8 mouse cellular contexts compared by ENCODE assay signal in genomic region chr19:17011261-17011995, GRCm38 (mm10). TPM values are rescaled to one million over a fixed set of nuclear protein-coding genes. Genes with fewer than 3 reads are reported as not detected.
DNase-seq lines count a peak whose midpoint lies in the region; ATAC-seq lines count a peak whose summit lies in the region.

No protein-coding gene starts in this region.

- H3K4me2 ChIP-seq in hindbrain, embryonic 11.5 days (replicated peaks; ENCODE audit: low read depth, low read length) = no peak overlapping the region
- no peak overlapping the region for H3K4me2 ChIP-seq in hindbrain, embryonic 12.5 days (replicated peaks)
- H3K4me2 ChIP-seq in stomach, embryonic 14.5 days (replicated peaks; ENCODE audit: low read depth, low read length) = no peak overlapping the region

- no peaks in the 10 kb centered on the region for H3K9me3 ChIP-seq in hindbrain, embryonic 11.5 days (ENCODE audit: control insufficient read depth, low read length)
- no peaks in the 10 kb centered on the region for H3K9me3 ChIP-seq in hindbrain, embryonic 10.5 days
- no peaks in the 10 kb centered on the region for H3K9me3 ChIP-seq in hindbrain, embryonic 12.5 days (replicated peaks)
- H3K9me3 ChIP-seq in stomach, embryonic 14.5 days (ENCODE audit: control insufficient read depth, low read depth, low read length) = no peaks in the 10 kb centered on the region

- no peak for ATAC-seq in hindbrain, embryonic 11.5 days (ENCODE audit: low FRiP score)
- peak; percentile 50; the same call in 1 of the 2 replicates for ATAC-seq in hindbrain, embryonic 12.5 days (ENCODE audit: low FRiP score)
- ATAC-seq in stomach, embryonic 14.5 days (ENCODE audit: insufficient number of reproducible peaks, insufficient read depth, low FRiP score, low read depth) = peak; percentile 61; the same call in 1 of the 2 replicates

- 56% methylated on average over 6 of the region's 6 CpGs for WGBS in hindbrain, embryonic 11.5 days
- 65% methylated on average over 6 of the region's 6 CpGs for WGBS in hindbrain, embryonic 10.5 days
- WGBS in hindbrain, embryonic 12.5 days = 56% methylated on average over 6 of the region's 6 CpGs
- WGBS in stomach, embryonic 14.5 days = 9% methylated on average over 6 of the region's 6 CpGs

- no peak overlapping the region for H3K9ac ChIP-seq in hindbrain, embryonic 11.5 days (ENCODE audit: low read depth, low read length)
- no peak overlapping the region for H3K9ac ChIP-seq in hindbrain, embryonic 12.5 days
- no peak overlapping the region for H3K9ac ChIP-seq in stomach, embryonic 14.5 days (replicated peaks; ENCODE audit: low read depth, low read length)

- no peak overlapping the region for H3K4me3 ChIP-seq in hindbrain, embryonic 11.5 days (ENCODE audit: low read depth, low read length)
- no peak overlapping the region for H3K4me3 ChIP-seq in hindbrain, embryonic 10.5 days
- H3K4me3 ChIP-seq in hindbrain, embryonic 12.5 days = no peak overlapping the region
- no peak overlapping the region for H3K4me3 ChIP-seq in stomach, embryonic 14.5 days (ENCODE audit: low read depth, low read length)

- no peaks in the 10 kb centered on the region for H3K36me3 ChIP-seq in hindbrain, embryonic 11.5 days (ENCODE audit: control insufficient read depth, insufficient read depth, low read length)
- no peaks in the 10 kb centered on the region for H3K36me3 ChIP-seq in hindbrain, embryonic 10.5 days
- no peaks in the 10 kb centered on the region for H3K36me3 ChIP-seq in hindbrain, embryonic 12.5 days
- no peaks in the 10 kb centered on the region for H3K36me3 ChIP-seq in stomach, embryonic 14.5 days (ENCODE audit: control insufficient read depth, insufficient read depth, low read length)

- no peaks in the 10 kb centered on the region for H3K4me1 ChIP-seq in hindbrain, embryonic 11.5 days (replicated peaks; ENCODE audit: control insufficient read depth, insufficient read depth, low read length)
- H3K4me1 ChIP-seq in hindbrain, embryonic 10.5 days (replicated peaks) = peaks cover 4% of the 10 kb centered on the region; the same call in 1 of the 2 replicates
- H3K4me1 ChIP-seq in hindbrain, embryonic 12.5 days = peaks cover 4% of the 10 kb centered on the region; the same call in 1 of the 2 replicates
- H3K4me1 ChIP-seq in stomach, embryonic 14.5 days (ENCODE audit: control insufficient read depth, insufficient read depth, low read length) = no peaks in the 10 kb centered on the region

- H3K27ac ChIP-seq in hindbrain, embryonic 11.5 days (ENCODE audit: low read depth, low read length) = no peak overlapping the region
- no peak overlapping the region for H3K27ac ChIP-seq in hindbrain, embryonic 10.5 days
- no peak overlapping the region for H3K27ac ChIP-seq in hindbrain, embryonic 12.5 days
- no peak overlapping the region for H3K27ac ChIP-seq in stomach, embryonic 14.5 days (ENCODE audit: low read length)

- DNase-seq in hindbrain, embryonic 11.5 days (ENCODE audit: low spot score) = peak; percentile 12
- DNase-seq in hindbrain, embryonic 10.5 days (ENCODE audit: low spot score) = no peak
- DNase-seq in MN1 (ENCODE audit: low spot score) = peak; percentile 82
- peak; percentile 66 to 74 for DNase-seq in cerebellum, postnatal 14 days
- peak; percentile 20 to 63 for DNase-seq in left cerebral cortex, postnatal 14 days (ENCODE audit: low spot score in 2 of 2)
- DNase-seq in spleen, adult 12 weeks (ENCODE audit: low spot score) = no peak

- intact Hi-C loops in left cerebral cortex, postnatal 14 days (cut with DNase I) = no loop called here

- no peaks in the 10 kb centered on the region for H3K27me3 ChIP-seq in hindbrain, embryonic 11.5 days (ENCODE audit: control insufficient read depth, insufficient read depth, low read length)
- no peaks in the 10 kb centered on the region for H3K27me3 ChIP-seq in hindbrain, embryonic 10.5 days (ENCODE audit: insufficient read depth, poor library complexity, severe bottlenecking)
- no peaks in the 10 kb centered on the region for H3K27me3 ChIP-seq in hindbrain, embryonic 12.5 days
- no peaks in the 10 kb centered on the region for H3K27me3 ChIP-seq in stomach, embryonic 14.5 days (ENCODE audit: control insufficient read depth, insufficient read depth, low read length)

RNA-seq across cellular contexts. Expression of gene Prune2, which starts 55.5 kb away (rescaled TPM):
- polyA plus RNA-seq in hindbrain, embryonic 11.5 days (2014; fragmentation: Nextera tagmentation; extraction: Ambion mirVana) = 2.4 and 2.9 TPM in 2 replicates
- polyA plus RNA-seq in hindbrain, embryonic 10.5 days (2016; fragmentation: Nextera tagmentation; extraction: Ambion mirVana) = 1.7 and 1.9 TPM in 2 replicates
- polyA plus RNA-seq in hindbrain, embryonic 12.5 days (2016; fragmentation: Nextera tagmentation; extraction: Ambion mirVana) = 3.3 and 3.7 TPM in 2 replicates
- 10 to 100 TPM; 44.2 to 52.7 TPM for total RNA-seq in left cerebral cortex, postnatal 14 days (2021)
- polyA plus RNA-seq in stomach, embryonic 14.5 days (2014; fragmentation: Nextera tagmentation; extraction: Ambion mirVana) = 2.8 and 3.0 TPM in 2 replicates

Comparison
In these comparisons a context has a peak if more than half of its experiments do, and no peak if none do; other contexts are left out.
1. DNase-seq: peak in hindbrain, embryonic 11.5 days (single experiment), MN1 (single experiment), cerebellum, postnatal 14 days (2 of 2) and left cerebral cortex, postnatal 14 days (2 of 2); none in hindbrain, embryonic 10.5 days (single experiment) and spleen, adult 12 weeks (single experiment).